22 mouse cellular contexts compared by ENCODE assay signal in the genomic region with DNA sequence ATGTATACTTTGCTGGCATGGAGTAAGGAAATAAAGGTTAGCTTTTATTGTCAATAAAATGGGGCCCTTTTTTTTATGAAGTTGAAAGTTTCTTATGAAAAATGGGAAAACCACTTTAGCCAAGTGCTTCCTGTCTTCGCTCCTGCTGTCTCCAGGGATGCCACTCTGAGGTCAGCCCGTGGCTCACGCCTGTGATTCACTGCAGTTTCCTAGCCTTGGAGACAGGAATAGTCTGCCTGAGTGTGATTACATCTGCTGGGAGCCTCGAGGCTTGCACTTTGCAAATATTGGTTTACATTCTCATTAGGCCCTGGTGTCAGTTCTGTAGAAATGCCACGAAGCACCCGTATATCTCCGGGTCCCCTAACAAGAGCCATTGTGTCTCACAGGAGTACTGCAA.
DNase-seq lines count a peak whose midpoint lies in the region; ATAC-seq lines count a peak whose summit lies in the region.
"Had no signal": no experiment of that assay in that cellular context is flagged by ENCODE, and none has a peak within 500 bp of the region (broad histone marks: within the 10 kb centered on the region; RNA-seq: fewer than 3 reads in every experiment).

No protein-coding gene starts in this region.

- no peak overlapping the region for H3K4me3 ChIP-seq in heart, embryonic 10.5 days
- H3K4me3 ChIP-seq in liver, embryonic 15.5 days (replicated peaks) = no peak overlapping the region
- H3K4me3 ChIP-seq: embryonic facial prominence, embryonic 15.5 days; forebrain, embryonic 10.5 days; heart, embryonic 12.5 days; limb, embryonic 13.5 days; midbrain, embryonic 15.5 days; neural tube, embryonic 12.5 days had no signal

- H3K9ac ChIP-seq in liver, embryonic 15.5 days = 0 out of 2 replicates have a peak overlapping the region, but pooled peaks have one; percentile 2
- H3K9ac ChIP-seq: embryonic facial prominence, embryonic 15.5 days; heart, embryonic 12.5 days; limb, embryonic 13.5 days; midbrain, embryonic 15.5 days; neural tube, embryonic 12.5 days had no signal

- no peak for DNase-seq in heart, embryonic 10.5 days (ENCODE audit: low spot score)
- DNase-seq in heart, adult 9 months (ENCODE audit: low spot score in 2 of 2) = no peak
- peak; percentile 81 for DNase-seq in 3T3-L1 (ENCODE audit: low read depth, low spot score)
- peak; percentile 57 for DNase-seq in adrenal gland, postnatal 10 days
- DNase-seq in thymus, postnatal 4 days = no peak
- DNase-seq: cerebellum, postnatal 14 days; embryo, embryonic 11 days; gastrocnemius, postnatal 36 days; heart, postnatal 36 days; kidney, adult 18-20 months; kidney, postnatal 36 days; layer of hippocampus, adult 9-11 months; thymus, postnatal 36 days had no signal

- H3K4me2 ChIP-seq in liver, embryonic 15.5 days = no peak overlapping the region
- H3K4me2 ChIP-seq: embryonic facial prominence, embryonic 15.5 days; heart, embryonic 12.5 days; limb, embryonic 13.5 days; midbrain, embryonic 15.5 days; neural tube, embryonic 12.5 days had no signal

- H3K36me3 ChIP-seq in heart, embryonic 10.5 days = 0 out of 2 replicates have a peak, but pooled peaks cover 5% of the 10 kb centered on the region
- H3K36me3 ChIP-seq in liver, embryonic 15.5 days (replicated peaks) = peaks cover 11% of the 10 kb centered on the region; the same call in 1 of the 2 replicates
- H3K36me3 ChIP-seq: embryonic facial prominence, embryonic 15.5 days; heart, embryonic 12.5 days; midbrain, embryonic 15.5 days; neural tube, embryonic 12.5 days had no signal

- 61% methylated on average over 7 of the region's 7 CpGs for WGBS in heart, embryonic 10.5 days
- 60% methylated on average over 7 of the region's 7 CpGs for WGBS in liver, embryonic 15.5 days (ENCODE audit: insufficient replicate concordance)

- H3K4me1 ChIP-seq in heart, embryonic 10.5 days = peaks cover 64% of the 10 kb centered on the region
- peaks cover 85% of the 10 kb centered on the region for H3K4me1 ChIP-seq in liver, embryonic 15.5 days (replicated peaks)

- H3K27ac ChIP-seq in heart, embryonic 10.5 days = peak overlapping the region; percentile 85; the same call in 1 of the 2 replicates
- H3K27ac ChIP-seq in liver, embryonic 15.5 days (replicated peaks) = peak overlapping the region; percentile 100
- H3K27ac ChIP-seq: embryonic facial prominence, embryonic 15.5 days; forebrain, embryonic 10.5 days; limb, embryonic 13.5 days; midbrain, embryonic 15.5 days; neural tube, embryonic 12.5 days had no signal

- no peaks in the 10 kb centered on the region for H3K9me3 ChIP-seq in heart, embryonic 10.5 days
- no peaks in the 10 kb centered on the region for H3K9me3 ChIP-seq in liver, embryonic 15.5 days (replicated peaks)
- H3K9me3 ChIP-seq: embryonic facial prominence, embryonic 15.5 days; forebrain, embryonic 10.5 days; heart, embryonic 12.5 days; limb, embryonic 13.5 days; midbrain, embryonic 15.5 days; neural tube, embryonic 12.5 days had no signal

- no peak for ATAC-seq in liver, embryonic 15.5 days (ENCODE audit: insufficient read depth)
- no peak for ATAC-seq in CD4-positive, CD25-positive, alpha-beta regulatory T cell, adult 4 months
- ATAC-seq: hindbrain, embryonic 16.5 days; midbrain, embryonic 15.5 days had no signal

- no peaks in the 10 kb centered on the region for H3K27me3 ChIP-seq in heart, embryonic 10.5 days (ENCODE audit: insufficient read depth, poor library complexity, severe bottlenecking)
- H3K27me3 ChIP-seq in liver, embryonic 15.5 days = no peaks in the 10 kb centered on the region
- H3K27me3 ChIP-seq: embryonic facial prominence, embryonic 15.5 days; limb, embryonic 13.5 days; midbrain, embryonic 15.5 days; neural tube, embryonic 12.5 days had no signal

Comparison
In these comparisons a context has a peak if more than half of its experiments do, and no peak if none do; other contexts are left out.
1. DNase-seq: peak in 3T3-L1 (single experiment) and adrenal gland, postnatal 10 days (single experiment); none in heart, embryonic 10.5 days (single experiment), heart, adult 9 months (0 of 2) and thymus, postnatal 4 days (single experiment).